Mouse (Mus musculus): ENCODE measurements around the gene Akap6.

GRCm38 (mm10) chr12:53147696-53148095 lies 448.5 kb downstream of the Akap6 start:
- TF ChIP-seq POLR2A (IDR thresholded peaks at IDR 0.05; ENCODE audit: borderline replicate concordance, extremely low read depth, insufficient read depth, insufficient read length, poor library complexity, severe bottlenecking): no peak
- no peak for TF ChIP-seq CTCF (IDR thresholded peaks at IDR 0.05; ENCODE audit: borderline replicate concordance, extremely low read depth, insufficient read depth, insufficient read length)
